Mouse (Mus musculus) limb, embryonic 11.5 days (tissue): Measurements from ENCODE around the gene Scnn1g. TPM values are rescaled to one million over a fixed set of nuclear protein-coding genes. Genes with fewer than 3 reads are reported as not detected.

Source experiments
- ATAC-seq: fragments of 200-750 bp; cut with Nextera tagmentation; 2 replicates; pipeline ENCODE4 v1.8.0; 2017; ENCODE audit warnings: low read depth; ENCODE audit not compliant: insufficient number of reproducible peaks, low FRiP score, low TSS enrichment
- DNase-seq: peaks from one replicate; pipeline ENCODE4 v3.0.0-alpha.2; 2015; ENCODE audit warnings: low spot score
- H3K27ac ChIP-seq: fragments of 300-500 bp; sonication (generic); replicated peaks from 2 replicates; pipeline ENCODE4 v1.5.1; 2014; ENCODE audit warnings: low read depth, mild to moderate bottlenecking, low read length
- H3K27me3 ChIP-seq: fragments of 300-500 bp; sonication (generic); 2 replicates; pipeline ENCODE4 v1.6.1; 2014; ENCODE audit warnings: mild to moderate bottlenecking, low read length, mixed read lengths; ENCODE audit not compliant: control insufficient read depth, insufficient read depth
- H3K36me3 ChIP-seq: fragments of 300-500 bp; sonication (generic); 2 replicates; pipeline ENCODE4 v1.6.1; 2014; ENCODE audit warnings: mild to moderate bottlenecking, low read length, moderate library complexity, mixed read lengths; ENCODE audit not compliant: control insufficient read depth, insufficient read depth
- H3K4me1 ChIP-seq: fragments of 300-500 bp; sonication (generic); 2 replicates; pipeline ENCODE4 v1.6.1; 2014; ENCODE audit warnings: low read length, mixed read lengths; ENCODE audit not compliant: control insufficient read depth, insufficient read depth
- H3K4me2 ChIP-seq: fragments of 300-500 bp; sonication (generic); 2 replicates; pipeline ENCODE4 v1.6.1; 2014; ENCODE audit warnings: low read depth, mild to moderate bottlenecking, moderate library complexity; ENCODE audit not compliant: severe bottlenecking
- H3K4me3 ChIP-seq: fragments of 300-500 bp; sonication (generic); 2 replicates; pipeline ENCODE4 v1.5.1; 2014; ENCODE audit warnings: low read depth, low read length
- H3K9ac ChIP-seq: fragments of 300-500 bp; sonication (generic); 2 replicates; pipeline ENCODE4 v1.6.1; 2014; ENCODE audit warnings: mild to moderate bottlenecking, low read length
- H3K9me3 ChIP-seq: fragments of 300-500 bp; sonication (generic); 2 replicates; pipeline ENCODE4 v1.6.1; 2016; ENCODE audit warnings: low read length; ENCODE audit not compliant: control insufficient read depth
- WGBS: fragments of 180-500 bp; shearing (Covaris S2); extraction: QIAGEN DNeasy Blood & Tissue Kit; methylation state at CpG from one replicate; pipeline ENCODE4 v1.1.7; 2014; 5-methylcytosine and 5-hydroxymethylcytosine counted together
- polyA plus RNA-seq: library from polyadenylated mRNA; unstranded; fragments of >200 nt; fragmentation: Nextera tagmentation; extraction: Ambion mirVana; gene quantifications from 2 replicates; pipeline ENCODE4 v1.2.1, GENCODE M21; 2014

Gene Scnn1g
- 0.14 TPM in 1 of 2 replicates, not detected in the other for polyA plus RNA-seq

- Histone ChIP-seq H3K27me3 (peaks cover 19% of the 10 kb centered on the region), H3K4me3 (peak within 1 kb of the TSS; percentile 2; the same call in 1 of the 2 replicates), H3K27ac (no peak within 1 kb of the TSS), H3K4me1 (0 out of 2 replicates have a peak, but pooled peaks cover 3% of the 10 kb centered on the region), H3K36me3 (no peaks in the 10 kb centered on the region), H3K9ac (no peak within 1 kb of the TSS), H3K9me3 (no peaks in the 10 kb centered on the region), H3K4me2 (peak within 1 kb of the TSS; percentile 28)
- WGBS = under 1% methylated on average over 38 of the region's 38 CpGs
- DNase-seq (peak; percentile 88), ATAC-seq (peak; percentile 79)
These were observed at the start of gene Scnn1g for GRCm38 (mm10) chr7:121734171-121734831. Gene Scnn1g (plus strand): TSS chr7:121734479.

- H3K9me3 ChIP-seq = no peaks in the 10 kb centered on the region
- H3K27ac ChIP-seq = no peak overlapping the region
- ATAC-seq (no peak), DNase-seq (no peak)
- no peak overlapping the region for H3K4me2 ChIP-seq
- H3K4me1 ChIP-seq = no peaks in the 10 kb centered on the region
- no peak overlapping the region for H3K9ac ChIP-seq
- H3K4me3 ChIP-seq = no peak overlapping the region
- H3K27me3 ChIP-seq = no peaks in the 10 kb centered on the region
- 94% methylated on average over 5 of the region's 5 CpGs for WGBS
- no peaks in the 10 kb centered on the region for H3K36me3 ChIP-seq
These were observed 48.9 kb upstream of the Scnn1g start for GRCm38 (mm10) chr7:121685140-121685984.

GRCm38 (mm10) chr7:121689338-121689737 lies 44.9 kb upstream of the Scnn1g start:
- DNase-seq = no peak
- Histone ChIP-seq H3K27me3 (no peaks in the 10 kb centered on the region), H3K27ac (no peak overlapping the region), H3K9ac (no peak overlapping the region), H3K9me3 (no peaks in the 10 kb centered on the region), H3K4me3 (no peak overlapping the region), H3K4me2 (no peak overlapping the region), H3K4me1 (no peaks in the 10 kb centered on the region), H3K36me3 (no peaks in the 10 kb centered on the region)
- no peak for ATAC-seq

GRCm38 (mm10) chr7:121691803-121692202 lies 42.5 kb upstream of the Scnn1g start:
- Histone ChIP-seq H3K4me3 (no peak overlapping the region), H3K36me3 (no peaks in the 10 kb centered on the region), H3K9me3 (no peaks in the 10 kb centered on the region), H3K4me1 (no peaks in the 10 kb centered on the region), H3K9ac (no peak overlapping the region), H3K27me3 (no peaks in the 10 kb centered on the region), H3K4me2 (no peak overlapping the region), H3K27ac (no peak overlapping the region)
- 46% methylated on average over 2 of the region's 2 CpGs for WGBS
- DNase-seq = no peak
- no peak for ATAC-seq

GRCm38 (mm10) chr7:121697170-121697569 lies 37.1 kb upstream of the Scnn1g start:
- Histone ChIP-seq H3K9ac (no peak overlapping the region), H3K27me3 (no peaks in the 10 kb centered on the region), H3K9me3 (no peaks in the 10 kb centered on the region), H3K36me3 (no peaks in the 10 kb centered on the region), H3K4me2 (no peak overlapping the region), H3K4me1 (no peaks in the 10 kb centered on the region), H3K27ac (no peak overlapping the region), H3K4me3 (no peak overlapping the region)
- ATAC-seq (no peak), DNase-seq (no peak)

- no peak overlapping the region for H3K4me2 ChIP-seq
- no peaks in the 10 kb centered on the region for H3K27me3 ChIP-seq
- no peaks in the 10 kb centered on the region for H3K36me3 ChIP-seq
- H3K9me3 ChIP-seq = no peaks in the 10 kb centered on the region
- no peak overlapping the region for H3K27ac ChIP-seq
- DNase-seq = no peak
- H3K4me3 ChIP-seq = no peak overlapping the region
- WGBS = 59% methylated on average over 1 of the region's 1 CpGs
- no peak for ATAC-seq
- H3K9ac ChIP-seq = no peak overlapping the region
- no peaks in the 10 kb centered on the region for H3K4me1 ChIP-seq
These were observed 36.7 kb upstream of the Scnn1g start for GRCm38 (mm10) chr7:121697574-121697973.

- no peaks in the 10 kb centered on the region for H3K27me3 ChIP-seq
- no peak overlapping the region for H3K4me2 ChIP-seq
- no peaks in the 10 kb centered on the region for H3K36me3 ChIP-seq
- H3K9ac ChIP-seq = no peak overlapping the region
- no peak overlapping the region for H3K27ac ChIP-seq
- ATAC-seq (no peak), DNase-seq (no peak)
- no peak overlapping the region for H3K4me3 ChIP-seq
- no peaks in the 10 kb centered on the region for H3K4me1 ChIP-seq
- H3K9me3 ChIP-seq = no peaks in the 10 kb centered on the region
These were observed 35.1 kb upstream of the Scnn1g start for GRCm38 (mm10) chr7:121699218-121699617.

GRCm38 (mm10) chr7:121700480-121700879 lies 33.8 kb upstream of the Scnn1g start:
- WGBS = 87% methylated on average over 3 of the region's 3 CpGs
- Histone ChIP-seq H3K9ac (no peak overlapping the region), H3K4me1 (0 out of 2 replicates have a peak, but pooled peaks cover 4% of the 10 kb centered on the region), H3K27ac (no peak overlapping the region), H3K9me3 (no peaks in the 10 kb centered on the region), H3K27me3 (no peaks in the 10 kb centered on the region), H3K4me2 (no peak overlapping the region), H3K4me3 (no peak overlapping the region), H3K36me3 (no peaks in the 10 kb centered on the region)
- no peak for DNase-seq
- no peak for ATAC-seq
